Mouse (Mus musculus) testis, adult 2 months (tissue): ENCODE results near the gene H2-M10.5. TPM values are rescaled to one million over a fixed set of nuclear protein-coding genes. Genes with fewer than 3 reads are reported as not detected.
"Not testable (repeated sequence)": the region's sequence is repeated elsewhere in the genome, so short reads cannot be mapped to it uniquely, and the experiment has no call there.

Experiments
- H3K27ac ChIP-seq: fragments of 200-500 bp; 2 replicates; pipeline ENCODE4 v1.5.1; 2012; ENCODE audit warnings: low read depth, low read length; ENCODE audit not compliant: control insufficient read depth, insufficient read depth
- H3K27me3 ChIP-seq: fragments of 200-500 bp; 2 replicates; pipeline ENCODE4 v1.6.1; 2012; ENCODE audit warnings: mild to moderate bottlenecking, low read length, moderate library complexity; ENCODE audit not compliant: control insufficient read depth, insufficient read depth
- H3K36me3 ChIP-seq: fragments of 200-500 bp; 2 replicates; pipeline ENCODE4 v1.6.1; 2012; ENCODE audit warnings: mild to moderate bottlenecking, low read length; ENCODE audit not compliant: control insufficient read depth, insufficient read depth
- H3K4me1 ChIP-seq: fragments of 200-500 bp; 2 replicates; pipeline ENCODE4 v1.6.1; 2012; ENCODE audit warnings: low read length; ENCODE audit not compliant: control insufficient read depth, insufficient read depth
- H3K4me3 ChIP-seq: fragments of 200-500 bp; 2 replicates; pipeline ENCODE4 v1.5.1; 2012; ENCODE audit warnings: low read depth, mild to moderate bottlenecking, low read length, moderate library complexity, mixed read lengths; ENCODE audit not compliant: control insufficient read depth
- CTCF ChIP-seq: fragments of 200-500 bp; IDR thresholded peaks from 2 replicates; pipeline ENCODE4 v1.5.1; 2012; ENCODE audit warnings: low read depth, mild to moderate bottlenecking, inconsistent platforms, low read length, moderate library complexity; ENCODE audit not compliant: control insufficient read depth, insufficient read depth, insufficient replicate concordance
- POLR2A ChIP-seq: fragments of 200-500 bp; IDR thresholded peaks from 2 replicates; pipeline ENCODE4 v1.6.1; 2012; ENCODE audit warnings: low read depth, mild to moderate bottlenecking, inconsistent platforms, low read length, moderate library complexity; ENCODE audit not compliant: control insufficient read depth
- polyA plus RNA-seq: library from polyadenylated mRNA; depleted of rRNA; stranded (reverse); fragments of >200 nt; gene quantifications from 2 replicates; pipeline ENCODE4 v1.2.3, GENCODE M21; 2012; rRNA removed

H2-M10.5 gene
- polyA plus RNA-seq, 1 experiment = not detected

GRCm38 (mm10) chr17:36799493-36799892, 26.8 kb downstream of the H2-M10.5 start:
- Histone ChIP-seq H3K36me3 (no peaks in the 10 kb centered on the region), H3K4me3 (no peak overlapping the region), H3K27me3 (no peaks in the 10 kb centered on the region), H3K27ac (no peak overlapping the region), H3K4me1 (no peaks in the 10 kb centered on the region)
- TF ChIP-seq POLR2A (no peak), CTCF (no peak)

GRCm38 (mm10) chr17:36799921-36800462, 27.3 kb downstream of the H2-M10.5 start:
- H3K36me3 ChIP-seq, H3K27ac ChIP-seq, H3K4me3 ChIP-seq, H3K27me3 ChIP-seq, H3K4me1 ChIP-seq: not testable (repeated sequence)

- Histone ChIP-seq H3K4me1 (no peaks in the 10 kb centered on the region), H3K36me3 (no peaks in the 10 kb centered on the region), H3K27me3 (no peaks in the 10 kb centered on the region), H3K27ac (no peak within 1 kb of the TSS), H3K4me3 (no peak within 1 kb of the TSS)
- TF ChIP-seq POLR2A = no peak
- no peak for TF ChIP-seq CTCF
Observed at GRCm38 (mm10) chr17:36811871-36812270, 39.2 kb downstream of the H2-M10.5 start, which contains the start of gene H2-M10.6. Gene H2-M10.6 (plus strand): TSS chr17:36812171.

- H3K27ac ChIP-seq = no peak overlapping the region
- H3K4me1 ChIP-seq = no peaks in the 10 kb centered on the region
- no peaks in the 10 kb centered on the region for H3K36me3 ChIP-seq
- no peak overlapping the region for H3K4me3 ChIP-seq
- no peaks in the 10 kb centered on the region for H3K27me3 ChIP-seq
- TF ChIP-seq CTCF (peak; percentile 36; the same call in 1 of the 2 replicates), POLR2A (no peak)
Observed at GRCm38 (mm10) chr17:36824005-36824404, 51.3 kb downstream of the H2-M10.5 start.

- Histone ChIP-seq H3K4me3 (no peak overlapping the region), H3K4me1 (no peaks in the 10 kb centered on the region), H3K36me3 (no peaks in the 10 kb centered on the region), H3K27me3 (no peaks in the 10 kb centered on the region), H3K27ac (no peak overlapping the region)
- TF ChIP-seq CTCF = no peak
- TF ChIP-seq POLR2A = no peak
Observed at GRCm38 (mm10) chr17:36825525-36825924, 52.8 kb downstream of the H2-M10.5 start.

Other genes with a start within 250 kb of the H2-M10.5 start
- gene H2-M11, start 225.8 kb upstream of the H2-M10.5 start, polyA plus RNA-seq = not detected in 2 replicates
- gene H2-M9, start 130.2 kb upstream of the H2-M10.5 start, polyA plus RNA-seq = not detected in 2 replicates
- gene H2-M1, start 100.7 kb upstream of the H2-M10.5 start, polyA plus RNA-seq = 0.10 TPM in 1 of 2 replicates, not detected in the other
- gene H2-M10.6, start 39.3 kb downstream of the H2-M10.5 start, polyA plus RNA-seq = not detected in 2 replicates
- gene Trim26, start 64.2 kb downstream of the H2-M10.5 start, polyA plus RNA-seq = 18.5 and 22.0 TPM in 2 replicates
- not detected in 2 replicates for gene Trim15, start 94.3 kb downstream of the H2-M10.5 start, polyA plus RNA-seq
- gene Trim10, start 96.7 kb downstream of the H2-M10.5 start, polyA plus RNA-seq = 0.04 TPM in 1 of 2 replicates, not detected in the other
- gene Trim40, start 117.2 kb downstream of the H2-M10.5 start, polyA plus RNA-seq = not detected in 2 replicates
- gene Trim31, start 125.2 kb downstream of the H2-M10.5 start, polyA plus RNA-seq = not detected in 2 replicates
- gene Rnf39, start 170.0 kb downstream of the H2-M10.5 start, polyA plus RNA-seq = 0.32 TPM in 2 replicates
- gene Ppp1r11, start 178.8 kb downstream of the H2-M10.5 start, polyA plus RNA-seq = 891 and 948 TPM in 2 replicates
- gene Znrd1, start 185.6 kb downstream of the H2-M10.5 start, polyA plus RNA-seq = 51.9 and 53.2 TPM in 2 replicates
- 60.1 and 64.5 TPM in 2 replicates for gene Znrd1as, start 185.7 kb downstream of the H2-M10.5 start, polyA plus RNA-seq
- gene 2410137M14Rik, start 208.3 kb downstream of the H2-M10.5 start, polyA plus RNA-seq = 0.56 and 1.0 TPM in 2 replicates
- 1.6 and 2.8 TPM in 2 replicates for gene H2-M5, start 216.6 kb downstream of the H2-M10.5 start, polyA plus RNA-seq
- gene Zfp57, start 228.3 kb downstream of the H2-M10.5 start, polyA plus RNA-seq = 16.0 and 16.5 TPM in 2 replicates